Mouse (Mus musculus): Measurements from ENCODE around the gene Otulin.

Gene Otulin

GRCm38 (mm10) chr15:27551117-27552114 lies 79.1 kb downstream of the Otulin start:
- CTCF ChIA-PET, result interaction anchor here (0.6 kb wide), 1 partner anchor 19 kb away, joined by 4 read pairs; no protein-coding TSS in a partner anchor

GRCm38 (mm10) chr15:27550358-27550992 lies 80.0 kb downstream of the Otulin start:
- CTCF ChIA-PET, result interaction anchor here (0.6 kb wide), 1 partner anchor 20 kb away, joined by 4 read pairs; no protein-coding TSS in a partner anchor

GRCm38 (mm10) chr15:27549878-27550277 lies 80.6 kb downstream of the Otulin start:
- CTCF ChIA-PET, result no interaction called here

GRCm38 (mm10) chr15:27549071-27549470 lies 81.4 kb downstream of the Otulin start:
- CTCF ChIA-PET, result no interaction called here

- CTCF ChIA-PET, result interaction anchor here (0.5 to 0.8 kb wide), 2 partner anchors 73 to 248 kb away, joined by 4 to 6 read pairs; no protein-coding TSS in a partner anchor
These were observed 82.4 kb downstream of the Otulin start for GRCm38 (mm10) chr15:27548110-27548509.

GRCm38 (mm10) chr15:27545203-27545602 lies 85.3 kb downstream of the Otulin start:
- CTCF ChIA-PET, result no interaction called here

GRCm38 (mm10) chr15:27539745-27540144 lies 90.7 kb downstream of the Otulin start:
- CTCF ChIA-PET, result no interaction called here

- CTCF ChIA-PET, result no interaction called here
These were observed 92.8 kb downstream of the Otulin start for GRCm38 (mm10) chr15:27537519-27538223.

- CTCF ChIA-PET, result no interaction called here
These were observed 93.7 kb downstream of the Otulin start for GRCm38 (mm10) chr15:27536771-27537170.

GRCm38 (mm10) chr15:27536186-27536585 lies 94.3 kb downstream of the Otulin start:
- CTCF ChIA-PET, result no interaction called here

- CTCF ChIA-PET, result no interaction called here
These were observed 94.8 kb downstream of the Otulin start for GRCm38 (mm10) chr15:27535681-27536080.

GRCm38 (mm10) chr15:27533036-27533435 lies 97.5 kb downstream of the Otulin start:
- CTCF ChIA-PET, result interaction anchor here (0.6 kb wide), 1 partner anchor 29 kb away, joined by 3 read pairs; no protein-coding TSS in a partner anchor

- CTCF ChIA-PET, result no interaction called here
These were observed 100.5 kb downstream of the Otulin start for GRCm38 (mm10) chr15:27530023-27530422.

GRCm38 (mm10) chr15:27528896-27529295 lies 101.6 kb downstream of the Otulin start:
- CTCF ChIA-PET, result no interaction called here

GRCm38 (mm10) chr15:27525233-27526005 lies 105.1 kb downstream of the Otulin start:
- CTCF ChIA-PET, result no interaction called here

- CTCF ChIA-PET, result no interaction called here
These were observed 110.6 kb downstream of the Otulin start for GRCm38 (mm10) chr15:27519857-27520256.

GRCm38 (mm10) chr15:27518026-27518425 lies 112.5 kb downstream of the Otulin start:
- CTCF ChIA-PET, result no interaction called here

GRCm38 (mm10) chr15:27516927-27517326 lies 113.6 kb downstream of the Otulin start:
- CTCF ChIA-PET, result no interaction called here

GRCm38 (mm10) chr15:27508982-27509381 lies 121.5 kb downstream of the Otulin start:
- CTCF ChIA-PET, result no interaction called here

GRCm38 (mm10) chr15:27508169-27508568 lies 122.3 kb downstream of the Otulin start:
- CTCF ChIA-PET, result no interaction called here

GRCm38 (mm10) chr15:27506893-27507596 lies 123.4 kb downstream of the Otulin start:
- CTCF ChIA-PET, result no interaction called here

Data from spleen, embryonic (tissue).